Mouse (Mus musculus): ENCODE data around the gene Brca2.
A peak's percentile ranks its signal among the peaks of the same experiment; 100 is the strongest.

Gene Brca2

DNA sequence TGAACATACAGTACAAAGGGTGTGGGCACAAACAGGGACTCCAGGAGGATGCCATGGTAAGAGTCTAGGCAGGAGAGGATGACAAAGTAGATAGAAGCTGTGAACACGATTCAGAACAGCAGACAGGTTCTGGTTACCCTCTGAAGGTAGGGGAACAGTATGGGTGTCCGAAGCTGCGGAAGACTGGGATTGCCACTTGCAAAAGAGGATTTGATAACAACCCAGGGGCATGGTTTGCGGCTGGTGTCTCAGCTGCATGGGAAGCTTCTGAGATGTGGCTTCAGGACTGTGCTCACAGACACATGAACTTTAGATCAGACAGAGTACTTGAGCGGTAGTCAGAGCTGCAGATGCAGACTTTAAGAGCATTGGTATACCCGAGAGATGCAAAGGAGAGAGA, 42.0 kb downstream of the Brca2 start:
- DNase-seq (ENCODE audit: low spot score), result no peak

- no peak for DNase-seq (ENCODE audit: low spot score)
These were observed 43.8 kb downstream of the Brca2 start for GRCm38 (mm10) chr5:150566226-150566625.

DNA sequence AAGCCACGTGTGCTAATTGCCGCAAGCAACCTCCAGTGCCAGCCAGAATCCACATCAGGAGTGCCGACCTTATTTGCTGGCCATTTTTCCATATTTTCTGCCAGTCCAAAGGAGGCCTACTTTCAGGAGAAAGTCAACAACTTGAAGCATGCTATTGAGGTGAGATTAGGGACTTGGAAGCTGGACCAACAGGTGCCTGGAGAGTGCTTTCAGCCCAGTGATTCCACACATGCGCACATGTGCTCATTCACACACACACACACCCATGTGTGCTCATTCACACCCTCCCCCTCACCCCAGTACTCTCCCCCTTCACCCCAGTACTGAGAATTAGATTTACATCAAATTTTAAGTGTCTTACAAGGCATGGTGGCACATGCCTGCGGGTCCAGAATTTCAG, 44.5 kb downstream of the Brca2 start:
- no peak for DNase-seq (ENCODE audit: low spot score)

GRCm38 (mm10) chr5:150570496-150571219, 48.2 kb downstream of the Brca2 start:
- no peak for DNase-seq (ENCODE audit: low spot score)

DNA sequence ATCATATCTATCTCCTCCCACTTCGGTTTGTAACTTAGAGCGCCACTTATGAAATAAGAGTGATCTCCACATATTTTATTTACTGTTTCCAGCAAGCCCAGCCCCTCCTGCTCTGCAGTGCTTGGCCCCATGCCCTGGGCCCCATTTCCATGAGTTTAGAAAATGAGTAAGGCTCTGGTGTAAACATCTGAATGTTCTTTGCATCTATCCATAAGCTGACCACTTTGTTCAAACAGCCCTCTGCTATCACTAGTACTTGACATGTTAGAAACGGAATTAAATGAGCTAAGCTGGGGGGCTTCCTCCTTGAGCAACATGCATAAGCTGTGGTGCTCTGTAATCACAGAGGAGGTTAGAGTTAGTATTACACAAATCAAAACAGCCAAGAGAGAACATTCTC, 52.0 kb downstream of the Brca2 start:
- DNase-seq (ENCODE audit: low spot score), result no peak

DNA sequence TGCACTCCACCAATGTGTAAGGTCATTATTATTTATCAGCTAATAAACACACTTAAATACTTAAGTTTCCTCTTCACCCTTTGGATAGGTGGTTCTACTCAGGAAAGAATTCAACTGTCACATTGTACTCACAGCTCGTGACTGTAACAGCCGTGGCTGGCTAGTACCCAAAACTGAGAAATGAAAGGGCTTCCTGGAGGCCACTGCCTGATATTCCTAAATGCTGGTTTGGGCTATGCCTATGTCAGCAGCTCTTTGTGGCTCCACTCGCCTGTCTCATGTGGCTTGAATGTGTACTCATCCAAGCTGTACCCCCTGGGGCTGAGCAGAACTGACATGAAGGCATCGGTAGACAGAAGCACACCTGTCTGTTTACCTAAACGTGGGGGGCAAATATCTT, 52.5 kb downstream of the Brca2 start:
- DNase-seq (ENCODE audit: low spot score), result no peak

GRCm38 (mm10) chr5:150576832-150577231, 54.4 kb downstream of the Brca2 start:
- no peak for DNase-seq (ENCODE audit: low spot score)

DNA sequence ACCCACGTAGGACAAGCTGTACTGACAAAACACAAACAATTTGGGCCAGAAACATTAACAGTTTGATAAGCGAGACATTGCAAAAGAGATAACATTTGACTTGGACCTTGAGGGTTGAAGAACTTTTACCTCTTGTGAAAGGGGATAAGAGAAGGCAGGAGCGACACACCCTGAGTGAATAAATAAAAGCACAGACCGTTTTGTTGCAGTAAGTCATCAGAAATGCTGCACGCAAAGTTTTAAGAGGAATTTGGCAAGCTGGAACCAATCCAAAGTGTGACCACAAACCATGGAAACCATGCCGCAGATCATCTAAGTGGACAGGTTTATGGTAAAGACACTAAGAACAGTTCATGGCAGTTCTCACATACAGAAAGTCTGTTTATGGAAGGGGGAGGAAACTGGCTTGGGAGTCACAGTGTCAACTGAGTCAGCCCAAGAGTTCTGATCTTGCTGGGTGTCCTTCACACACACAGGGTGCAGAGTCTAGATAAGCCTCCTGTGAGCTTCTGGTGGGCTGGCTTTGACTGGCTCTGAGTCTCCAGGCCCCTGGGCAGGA, 56.3 kb downstream of the Brca2 start:
- no peak for DNase-seq (ENCODE audit: low spot score)

- no peak for DNase-seq (ENCODE audit: low spot score)
These were observed 58.8 kb downstream of the Brca2 start for GRCm38 (mm10) chr5:150581180-150581579.

- no peak for DNase-seq (ENCODE audit: low spot score)
These were observed 60.8 kb downstream of the Brca2 start for GRCm38 (mm10) chr5:150583181-150583580.

DNA sequence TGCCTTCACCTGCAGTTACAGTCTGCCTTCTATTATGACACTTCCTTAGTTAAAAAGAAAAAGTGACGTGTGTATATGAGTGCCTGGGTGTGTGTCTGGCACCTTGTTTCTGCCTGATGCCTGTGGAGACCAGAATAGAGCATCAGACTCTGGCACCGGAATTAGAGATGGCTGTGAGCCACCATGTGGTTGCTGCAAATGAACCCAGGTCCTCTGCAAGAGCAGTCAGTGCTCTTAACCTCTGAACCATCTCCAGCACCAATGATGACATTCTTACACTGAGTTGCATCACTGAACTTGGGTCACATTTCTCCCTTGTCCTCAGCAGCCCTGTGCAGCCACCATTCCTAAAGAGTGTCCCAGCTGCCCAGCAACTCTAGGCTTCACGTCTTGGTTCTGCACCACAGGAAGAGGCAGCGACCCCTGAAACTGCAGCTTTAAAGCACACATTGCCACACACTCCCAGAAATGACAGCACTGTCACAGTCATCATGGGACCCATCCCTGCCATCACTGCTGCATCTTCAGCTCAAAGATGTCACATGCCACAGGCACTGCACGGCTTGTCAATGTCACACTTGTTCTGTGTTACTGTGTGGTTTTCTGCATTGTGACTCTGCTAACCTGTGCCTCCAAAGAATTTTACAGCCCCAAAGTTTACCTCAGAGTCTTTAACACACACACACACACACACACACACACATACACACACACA, 61.3 kb downstream of the Brca2 start:
- DNase-seq (ENCODE audit: low spot score), result no peak

DNA sequence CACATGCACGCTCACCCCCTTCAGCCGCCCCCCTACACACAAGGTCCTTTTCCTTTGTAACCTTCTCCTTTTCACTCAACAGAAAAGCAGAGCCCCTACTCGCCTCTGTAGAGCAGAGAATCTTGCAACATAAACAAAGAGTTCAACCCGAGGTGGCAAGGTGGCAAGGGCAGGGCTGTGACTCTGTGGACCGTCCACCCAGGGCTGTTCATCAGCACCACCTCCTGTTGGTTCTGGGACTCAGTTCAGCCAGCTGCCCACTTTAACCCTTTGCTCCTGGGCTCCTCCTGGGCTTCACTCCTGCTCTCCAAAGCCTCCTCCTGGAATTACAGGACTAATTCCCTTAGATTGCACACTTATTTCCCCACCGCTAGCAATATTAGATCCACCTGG, 61.9 kb downstream of the Brca2 start:
- DNase-seq (ENCODE audit: low spot score), result no peak

- DNase-seq (ENCODE audit: low spot score), result no peak
These were observed 67.5 kb downstream of the Brca2 start for GRCm38 (mm10) chr5:150589945-150590344.

- no peak for DNase-seq (ENCODE audit: low spot score)
These were observed 69.9 kb downstream of the Brca2 start for GRCm38 (mm10) chr5:150592186-150592903.

DNA sequence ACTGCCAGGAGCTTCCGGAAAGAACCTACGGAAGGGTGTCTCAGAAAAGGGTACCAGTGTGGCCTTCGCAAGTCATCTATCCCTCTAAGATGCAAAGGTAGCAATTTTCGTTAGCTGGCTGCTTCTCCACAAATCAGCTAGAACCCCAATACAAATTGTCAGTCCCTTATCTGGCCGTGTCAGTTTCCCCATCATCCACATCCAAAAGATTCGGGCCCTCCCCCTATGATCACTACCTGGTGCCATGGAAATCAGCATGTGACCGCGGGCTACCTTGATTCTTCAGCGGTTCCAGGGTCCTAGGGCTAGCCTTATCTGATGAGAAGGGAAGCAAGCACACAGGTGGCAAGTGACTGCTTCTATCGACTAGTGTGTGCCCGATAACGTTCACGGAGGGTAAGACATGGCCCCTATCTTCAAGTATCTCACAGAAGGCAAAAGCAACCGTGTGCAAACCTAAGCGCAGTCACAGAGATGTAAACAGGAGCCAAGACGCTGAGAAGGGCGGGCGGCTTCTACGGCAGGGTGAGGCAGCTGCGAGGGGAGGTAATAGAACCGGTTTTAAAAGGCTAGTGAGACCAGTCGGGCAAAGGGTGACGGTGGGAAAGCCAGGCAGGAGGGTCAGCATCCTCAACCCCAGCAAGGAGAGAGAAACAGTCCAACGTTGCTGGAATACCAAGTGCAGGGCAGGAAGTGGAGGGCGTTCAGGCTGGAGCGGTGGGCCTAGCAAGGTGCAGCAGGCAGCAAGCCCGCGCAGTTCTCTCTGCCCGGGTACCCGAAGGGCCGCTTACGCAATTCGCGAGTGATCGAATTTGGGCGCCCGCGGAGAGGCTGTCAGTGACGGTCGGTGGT, 70.7 kb downstream of the Brca2 start:
- peak; percentile 29 for DNase-seq (ENCODE audit: low spot score)

- peak; percentile 46 for DNase-seq (ENCODE audit: low spot score)
These were observed 71.6 kb downstream of the Brca2 start for GRCm38 (mm10) chr5:150593756-150594648.

DNA sequence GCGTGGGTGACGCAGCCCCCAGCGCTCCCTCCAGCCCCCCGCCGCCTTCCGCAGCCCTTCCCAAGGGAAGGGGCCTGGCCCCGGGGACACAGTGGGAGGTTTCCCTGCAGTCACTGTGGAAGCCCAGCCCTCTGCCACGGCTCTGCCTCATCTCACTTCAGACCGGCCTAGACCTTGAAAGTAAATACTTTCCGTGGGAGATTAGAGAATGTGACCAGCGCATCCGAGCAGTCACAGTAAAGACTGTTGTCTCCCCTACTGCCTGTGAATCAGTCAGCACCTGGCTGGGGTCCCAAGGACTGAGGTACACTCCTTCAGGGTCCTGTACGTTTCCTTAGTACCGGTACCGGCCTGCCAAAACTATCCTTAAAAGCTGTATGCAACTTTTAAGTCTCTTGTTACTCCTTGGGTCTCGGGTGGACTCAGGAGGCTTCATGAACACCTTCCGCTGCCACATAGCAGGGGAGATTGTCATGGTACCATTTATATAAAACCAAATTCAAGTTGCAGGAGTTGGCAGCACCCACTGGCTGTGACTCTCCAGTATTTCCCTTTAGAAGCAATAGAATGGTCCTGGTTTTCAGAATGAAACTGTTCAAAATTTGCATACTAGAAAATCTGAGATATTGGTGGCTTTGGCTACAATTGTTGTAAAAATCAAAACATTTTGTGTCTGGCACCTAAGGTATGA, 72.4 kb downstream of the Brca2 start:
- DNase-seq (ENCODE audit: low spot score), result no peak

DNA sequence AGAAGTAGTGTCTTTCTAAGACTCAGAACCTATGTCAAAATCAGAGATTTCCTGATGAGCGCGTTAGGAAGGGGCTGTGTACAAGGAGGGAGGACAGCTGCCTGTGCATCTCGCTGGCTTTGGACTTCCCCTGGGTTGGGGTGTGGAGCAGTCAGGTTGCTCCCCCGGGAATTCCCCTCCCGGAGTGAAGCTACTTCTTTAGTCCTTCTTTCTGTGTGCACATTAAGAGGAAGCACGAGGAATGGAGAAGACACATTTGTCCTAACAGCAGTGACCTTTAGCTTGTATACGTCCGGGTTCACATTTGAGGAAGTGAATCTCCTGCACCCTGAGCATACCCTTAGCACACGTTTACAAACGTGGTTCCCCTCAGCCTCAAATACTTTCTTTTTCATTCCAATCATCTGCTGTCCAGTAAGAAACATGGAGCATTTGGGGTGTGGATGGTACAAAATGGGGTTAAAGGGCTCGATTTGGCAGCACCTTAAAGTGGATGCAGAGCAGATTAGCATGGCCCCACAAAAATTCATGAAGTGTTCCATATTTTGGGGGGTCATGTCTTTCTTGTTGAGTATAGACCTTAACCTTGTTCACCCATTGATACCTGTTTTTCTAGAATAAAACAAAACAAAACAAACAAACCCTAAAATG, 73.1 kb downstream of the Brca2 start:
- DNase-seq (ENCODE audit: low spot score), result no peak

DNA sequence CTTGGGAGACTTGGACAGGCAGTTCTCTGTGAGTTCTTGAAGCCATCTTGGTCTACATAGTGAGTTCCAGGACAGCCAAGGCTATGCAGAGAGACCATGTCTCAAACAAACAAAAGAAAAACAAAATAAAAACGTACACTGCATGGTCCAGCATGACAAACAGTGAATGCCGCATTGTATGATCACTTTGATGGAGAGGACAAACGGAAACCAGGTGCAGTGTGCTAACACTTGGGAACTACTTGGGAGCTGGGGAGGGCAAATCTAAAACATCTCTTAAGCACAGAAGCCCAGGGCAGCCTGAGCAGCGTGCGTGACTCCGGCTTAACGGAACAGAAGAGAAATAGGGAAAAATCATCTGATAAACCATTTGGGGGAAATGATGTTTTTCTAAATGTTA, 74.7 kb downstream of the Brca2 start, which contains the start of gene N4bp2l1:
TSS of gene N4bp2l1 (minus strand) at position 101 of the 400 bp plus-strand sequence.
- DNase-seq (ENCODE audit: low spot score), result no peak
